Mouse (Mus musculus) T-cell, adult 66 days (primary cell): ENCODE measurements around the gene Olfr323. TPM values are rescaled to one million over a fixed set of nuclear protein-coding genes. Genes with fewer than 3 reads are reported as not detected.

ENCODE experiments used
- total RNA-seq, 2 experiments: library from RNA; stranded (reverse); gene quantifications; 3 replicates in 1 of 2; 4 replicates in 1 of 2; pipeline ENCODE4 v1.2.4; 2023

The Olfr323 gene
- not detected for total RNA-seq

GRCm38 (mm10) chr11:58630401-58630800 is at the start of gene Olfr323:
Gene Olfr323, minus strand, starts transcription at chr11:58630501.

GRCm38 (mm10) chr11:58658596-58658995 is 28.3 kb upstream of the Olfr323 start, which contains the start of gene Olfr322:
Gene Olfr322, plus strand, starts transcription at chr11:58658782.

GRCm38 (mm10) chr11:58640272-58640867 is 10.1 kb upstream of the Olfr323 start, which contains the start of gene Trim58:
Gene Trim58, plus strand, starts transcription at chr11:58640465.

GRCm38 (mm10) chr11:58615975-58616374 is 14.3 kb downstream of the Olfr323 start, which contains the start of gene 2210407C18Rik:
Gene 2210407C18Rik, minus strand, starts transcription at chr11:58616075.

GRCm38 (mm10) chr11:58594814-58595213 is 35.5 kb downstream of the Olfr323 start, which contains the start of gene Olfr324:
Gene Olfr324, plus strand, starts transcription at chr11:58595114.

GRCm38 (mm10) chr11:58577430-58577829 is 52.9 kb downstream of the Olfr323 start, which contains the start of gene Olfr325:
Gene Olfr325, plus strand, starts transcription at chr11:58577730.

Other genes with a start within 250 kb of the Olfr323 start
- not detected for gene 1810065E05Rik, start 209.4 kb downstream of the Olfr323 start, total RNA-seq
- gene Gm12253, start 197.9 kb downstream of the Olfr323 start, total RNA-seq: not detected
- not detected for gene Lypd9, start 177.6 kb downstream of the Olfr323 start, total RNA-seq
- not detected for gene Olfr30, start 168.2 kb downstream of the Olfr323 start, total RNA-seq
- gene Olfr332, start 137.9 kb downstream of the Olfr323 start, total RNA-seq: not detected
- gene Olfr331, start 127.9 kb downstream of the Olfr323 start, total RNA-seq: not detected
- gene Olfr330, start 95.7 kb downstream of the Olfr323 start, total RNA-seq: not detected
- gene Olfr329-ps, start 84.1 kb downstream of the Olfr323 start, total RNA-seq: not detected
- gene Olfr328, start 74.9 kb downstream of the Olfr323 start, total RNA-seq: under 1 TPM; 0.20 to 0.53 TPM
- not detected for gene Olfr224, start 59.9 kb downstream of the Olfr323 start, total RNA-seq
- gene Olfr325, start 52.8 kb downstream of the Olfr323 start, total RNA-seq: not detected
- not detected for gene Olfr324, start 35.4 kb downstream of the Olfr323 start, total RNA-seq
- gene 2210407C18Rik, start 14.4 kb downstream of the Olfr323 start, total RNA-seq: not detected
- gene Trim58, start 10.0 kb upstream of the Olfr323 start, total RNA-seq: under 1 TPM; 0.32 to 0.33 TPM
- gene Olfr322, start 28.3 kb upstream of the Olfr323 start, total RNA-seq: not detected
- not detected for gene Olfr320, start 50.6 kb upstream of the Olfr323 start, total RNA-seq
- gene Olfr319, start 68.7 kb upstream of the Olfr323 start, total RNA-seq: not detected
- gene Olfr318, start 93.5 kb upstream of the Olfr323 start, total RNA-seq: under 1 TPM; 0.50 to 0.64 TPM
- gene Olfr317, start 108.7 kb upstream of the Olfr323 start, total RNA-seq: not detected
- not detected for gene Olfr316, start 122.2 kb upstream of the Olfr323 start, total RNA-seq
- gene Olfr315, start 142.7 kb upstream of the Olfr323 start, total RNA-seq: not detected
- not detected for gene Olfr314, start 152.5 kb upstream of the Olfr323 start, total RNA-seq
- not detected for gene Fam183b, start 171.5 kb upstream of the Olfr323 start, total RNA-seq
- not detected for gene Olfr313, start 184.5 kb upstream of the Olfr323 start, total RNA-seq
- gene Olfr312, start 198.7 kb upstream of the Olfr323 start, total RNA-seq: not detected
- not detected for gene Olfr311, start 208.8 kb upstream of the Olfr323 start, total RNA-seq
- 10 to 100 TPM in 1 of 2 experiments, 1 to 10 TPM in 1; 7.1 to 15.0 TPM for gene Gm12258, start 216.7 kb upstream of the Olfr323 start, total RNA-seq
- 10 to 100 TPM; 11.0 to 12.4 TPM for gene 2810021J22Rik, start 236.7 kb upstream of the Olfr323 start, total RNA-seq